Mouse (Mus musculus) neural tube, embryonic 13.5 days (tissue): Measurements from ENCODE around the gene Szrd1. TPM values are rescaled to one million over a fixed set of nuclear protein-coding genes. Genes with fewer than 3 reads are reported as not detected.

Experiments
- ATAC-seq: fragments of 200-750 bp; cut with Nextera tagmentation; 2 replicates; pipeline ENCODE4 v1.8.0; 2017; ENCODE audit warnings: low read depth, mild to moderate bottlenecking, moderate TSS enrichment, moderate library complexity
- H3K27ac ChIP-seq: fragments of 300-500 bp; sonication (generic); replicated peaks from 2 replicates; pipeline ENCODE4 v1.5.1; 2015; ENCODE audit warnings: moderate library complexity, mild to moderate bottlenecking, inconsistent platforms
- H3K27me3 ChIP-seq: fragments of 300-500 bp; sonication (generic); 2 replicates; pipeline ENCODE4 v1.6.1; 2015; ENCODE audit warnings: mild to moderate bottlenecking, inconsistent platforms
- H3K36me3 ChIP-seq: fragments of 300-500 bp; sonication (generic); 2 replicates; pipeline ENCODE4 v1.6.1; 2015; ENCODE audit warnings: mild to moderate bottlenecking, inconsistent platforms
- H3K4me1 ChIP-seq: fragments of 300-500 bp; sonication (generic); replicated peaks from 2 replicates; pipeline ENCODE4 v1.6.1; 2015; ENCODE audit warnings: inconsistent platforms
- H3K4me2 ChIP-seq: fragments of 300-500 bp; sonication (generic); 2 replicates; pipeline ENCODE4 v1.6.1; 2015; ENCODE audit warnings: inconsistent platforms, mild to moderate bottlenecking, moderate library complexity
- H3K4me3 ChIP-seq: fragments of 300-500 bp; sonication (generic); 2 replicates; pipeline ENCODE4 v1.5.1; 2015; ENCODE audit warnings: mild to moderate bottlenecking, inconsistent platforms
- H3K9ac ChIP-seq: fragments of 300-500 bp; sonication (generic); 2 replicates; pipeline ENCODE4 v1.6.1; 2015; ENCODE audit warnings: moderate library complexity, mild to moderate bottlenecking, inconsistent platforms
- H3K9me3 ChIP-seq: fragments of 300-500 bp; sonication (generic); 2 replicates; pipeline ENCODE4 v1.6.1; 2016; ENCODE audit warnings: inconsistent platforms
- WGBS: fragments of 180-500 bp; shearing (Covaris S2); methylation state at CpG from one replicate; pipeline ENCODE4 v1.1.7; 2015; 5-methylcytosine and 5-hydroxymethylcytosine counted together
- polyA plus RNA-seq: library from polyadenylated mRNA; unstranded; fragments of >200 nt; fragmentation: Nextera tagmentation; extraction: Ambion mirVana; gene quantifications from 2 replicates; pipeline ENCODE4 v1.2.1, GENCODE M21; 2015

The Szrd1 gene
- polyA plus RNA-seq, 1 experiment from 2014 or later, result 27.2 TPM

DNA sequence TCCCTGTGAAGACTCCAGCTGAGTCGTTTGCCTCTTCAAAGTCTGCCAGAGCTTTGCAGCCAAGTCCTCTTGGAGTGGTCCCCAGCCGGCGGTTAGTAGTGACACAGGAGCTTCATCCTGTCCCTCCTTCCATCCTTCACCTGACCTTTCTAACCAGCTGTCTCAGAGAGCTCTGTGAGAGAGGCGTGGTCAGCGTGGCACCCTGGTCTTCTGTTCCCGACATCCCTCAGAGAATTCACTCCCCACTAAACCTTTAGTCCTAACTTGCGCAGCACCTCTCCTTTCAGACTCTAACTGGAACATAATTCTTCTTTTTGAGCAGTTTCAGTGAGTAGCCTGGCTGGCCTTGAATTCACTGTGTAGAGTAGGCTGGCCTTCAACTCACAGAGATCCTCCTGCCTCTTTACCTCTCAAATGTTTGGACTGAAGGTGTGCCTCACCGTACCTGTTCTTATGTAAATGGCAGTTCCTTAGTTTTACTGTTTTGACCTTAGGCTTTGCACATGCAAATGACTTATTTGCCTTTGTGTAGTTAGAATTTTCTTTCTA is 26.2 kb upstream of the Szrd1 start:
- no peak overlapping the region for H3K4me3 ChIP-seq
- no peak overlapping the region for H3K4me2 ChIP-seq
- no peaks in the 10 kb centered on the region for H3K9me3 ChIP-seq
- H3K27me3 ChIP-seq, result no peaks in the 10 kb centered on the region
- ATAC-seq, result no peak
- peaks cover 24% of the 10 kb centered on the region for H3K36me3 ChIP-seq
- H3K9ac ChIP-seq, result no peak overlapping the region
- H3K27ac ChIP-seq, result no peak overlapping the region
- no peaks in the 10 kb centered on the region for H3K4me1 ChIP-seq
- 78% methylated on average over 8 of the region's 8 CpGs for WGBS

DNA sequence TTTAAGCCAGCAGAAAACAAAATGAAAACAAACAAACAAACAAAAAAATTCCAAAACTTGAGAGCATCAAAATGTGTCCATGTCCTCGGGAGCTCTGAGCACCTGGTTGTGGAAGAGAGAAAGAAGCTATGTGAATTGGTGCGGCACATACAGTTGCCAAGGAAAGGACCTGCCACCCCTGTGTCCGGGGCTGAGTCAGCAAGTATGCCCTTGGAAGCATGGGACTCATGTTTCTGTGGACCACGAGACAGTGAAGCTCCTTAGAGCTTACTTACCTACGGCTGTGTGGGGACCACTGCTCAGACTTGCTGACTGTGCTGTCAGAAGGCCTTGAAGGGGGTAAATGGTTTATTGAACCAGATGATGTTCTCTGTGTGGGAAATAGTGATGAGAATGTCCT is 24.2 kb upstream of the Szrd1 start:
- WGBS, result 91% methylated on average over 5 of the region's 5 CpGs

DNA sequence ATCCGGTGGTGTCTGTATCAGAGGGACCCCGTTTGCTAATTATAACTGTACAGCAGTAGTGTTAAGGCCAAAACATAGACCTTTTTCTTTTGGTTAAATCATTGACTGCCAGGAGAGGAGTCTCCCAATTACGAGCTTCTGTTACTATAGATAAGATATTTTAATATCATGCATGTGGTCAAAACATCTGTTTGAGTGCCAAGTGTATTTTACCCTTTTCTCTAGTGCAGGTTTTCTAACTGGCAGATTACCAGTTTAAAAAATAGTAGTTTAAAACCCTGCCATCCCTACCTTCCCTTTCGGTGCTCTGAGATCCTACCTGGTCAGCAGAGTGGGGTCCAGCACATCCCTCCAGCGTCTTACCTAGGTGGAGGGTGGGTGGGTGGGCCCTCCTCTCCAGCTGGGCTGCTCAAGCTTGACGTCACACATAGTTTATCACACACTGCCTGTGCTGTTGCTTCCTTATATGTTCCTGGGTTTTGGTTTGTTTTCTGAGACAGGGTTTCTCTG is 22.2 kb upstream of the Szrd1 start:
- no peaks in the 10 kb centered on the region for H3K27me3 ChIP-seq
- no peak overlapping the region for H3K27ac ChIP-seq
- no peaks in the 10 kb centered on the region for H3K9me3 ChIP-seq
- ATAC-seq, result no peak
- H3K4me2 ChIP-seq, result no peak overlapping the region
- 96% methylated on average over 6 of the region's 6 CpGs for WGBS
- no peak overlapping the region for H3K4me3 ChIP-seq
- no peak overlapping the region for H3K9ac ChIP-seq
- no peaks in the 10 kb centered on the region for H3K36me3 ChIP-seq
- H3K4me1 ChIP-seq, result peaks cover 31% of the 10 kb centered on the region

More for the DNA sequence above, 24.2 kb upstream of the Szrd1 start:
- Histone ChIP-seq H3K27ac (no peak overlapping the region), H3K4me1 (peaks cover 11% of the 10 kb centered on the region), H3K9ac (no peak overlapping the region), H3K36me3 (peaks cover 6% of the 10 kb centered on the region), H3K27me3 (no peaks in the 10 kb centered on the region), H3K4me3 (no peak overlapping the region), H3K4me2 (no peak overlapping the region), H3K9me3 (no peaks in the 10 kb centered on the region)
- no peak for ATAC-seq

DNA sequence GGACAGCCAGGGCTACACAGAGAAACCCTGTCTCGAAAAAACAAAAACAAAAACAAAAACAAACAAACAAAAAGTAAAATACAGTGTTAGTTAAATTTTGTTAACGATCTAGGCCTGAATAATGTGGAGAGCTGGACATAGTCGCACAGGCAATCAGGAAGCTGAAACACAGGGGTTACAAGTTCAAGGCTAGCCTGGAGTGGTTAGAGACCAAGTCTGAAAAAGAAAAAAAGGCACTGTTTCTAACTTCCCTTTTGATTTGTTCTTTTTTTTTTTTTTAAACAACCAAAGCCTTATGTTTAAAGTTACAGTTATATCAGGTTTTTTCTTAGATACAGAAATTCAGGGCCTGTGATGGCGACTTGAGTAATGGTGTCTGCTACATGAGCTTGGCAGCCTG is 20.6 kb upstream of the Szrd1 start:
- no peak overlapping the region for H3K4me3 ChIP-seq
- no peaks in the 10 kb centered on the region for H3K36me3 ChIP-seq
- ATAC-seq, result no peak
- H3K4me1 ChIP-seq, result peaks cover 35% of the 10 kb centered on the region
- no peak overlapping the region for H3K9ac ChIP-seq
- H3K27ac ChIP-seq, result no peak overlapping the region
- H3K4me2 ChIP-seq, result no peak overlapping the region
- H3K9me3 ChIP-seq, result no peaks in the 10 kb centered on the region
- H3K27me3 ChIP-seq, result no peaks in the 10 kb centered on the region
- 93% methylated on average over 4 of the region's 4 CpGs for WGBS

DNA sequence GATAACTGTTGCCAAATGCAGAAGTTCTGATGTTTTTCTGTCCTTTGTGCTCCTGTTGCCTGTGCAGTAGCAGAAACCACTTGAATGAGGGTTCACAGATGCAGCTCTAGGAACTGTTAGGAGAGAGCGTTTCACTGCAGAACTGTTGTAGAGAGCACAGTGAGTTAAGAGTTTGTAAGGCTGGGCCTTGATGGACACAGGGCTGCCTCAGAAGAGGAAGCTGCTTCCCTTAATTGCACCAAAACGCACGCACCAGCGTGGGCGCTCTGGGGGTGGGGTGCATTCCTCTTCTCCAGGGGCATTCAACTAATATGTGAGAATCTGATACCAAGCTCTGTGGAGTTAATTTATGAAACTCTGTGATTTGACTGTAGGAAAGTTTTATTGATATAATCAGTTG is 20.1 kb upstream of the Szrd1 start:
- Histone ChIP-seq H3K27ac (no peak overlapping the region), H3K4me1 (peaks cover 35% of the 10 kb centered on the region), H3K27me3 (no peaks in the 10 kb centered on the region), H3K9me3 (no peaks in the 10 kb centered on the region), H3K9ac (no peak overlapping the region), H3K4me2 (no peak overlapping the region), H3K4me3 (no peak overlapping the region), H3K36me3 (no peaks in the 10 kb centered on the region)
- ATAC-seq, result no peak
- WGBS, result 70% methylated on average over 5 of the region's 5 CpGs

DNA sequence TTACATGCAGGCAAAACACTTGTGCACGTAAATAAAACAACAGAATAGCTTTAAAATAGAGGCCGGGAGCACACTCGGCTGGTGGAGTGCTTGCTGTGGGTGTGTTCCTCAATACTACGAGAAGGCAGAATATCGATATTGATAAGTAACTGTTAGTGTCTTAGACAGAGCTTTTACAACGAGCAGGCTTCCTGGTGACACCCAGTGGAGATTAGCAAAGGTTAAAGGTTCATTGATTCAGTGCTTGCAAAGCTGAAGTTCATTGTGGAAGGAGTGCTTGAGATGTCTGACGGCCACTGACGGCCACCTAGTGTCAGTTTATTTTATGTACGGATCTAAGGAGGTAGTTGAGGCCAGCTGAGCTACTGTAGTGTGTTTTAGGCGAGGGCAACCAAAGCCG is 19.5 kb upstream of the Szrd1 start:
- WGBS, result 55% methylated on average over 11 of the region's 11 CpGs
- no peak for ATAC-seq

DNA sequence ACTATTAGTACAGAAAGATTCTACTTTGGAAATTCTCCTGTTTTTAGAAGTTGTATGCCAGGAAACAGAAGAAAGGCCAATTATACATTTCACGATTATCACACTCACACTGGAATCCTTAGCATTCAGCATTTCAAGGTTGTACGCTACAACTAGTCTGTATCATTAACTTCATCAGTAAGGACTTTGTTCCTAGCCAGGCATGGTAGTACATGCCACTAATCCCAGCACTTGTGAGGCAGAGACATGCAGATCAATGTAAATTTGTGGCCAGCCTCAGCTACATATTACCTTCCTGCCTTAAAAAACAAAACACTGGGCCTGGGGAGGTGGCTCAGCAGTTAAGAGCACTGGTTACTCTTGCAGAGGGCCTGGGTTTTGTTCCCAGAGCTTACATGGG is 19.0 kb upstream of the Szrd1 start:
- no peaks in the 10 kb centered on the region for H3K9me3 ChIP-seq
- H3K4me1 ChIP-seq, result peaks cover 35% of the 10 kb centered on the region
- no peak for ATAC-seq
- H3K4me3 ChIP-seq, result no peak overlapping the region
- WGBS, result 87% methylated on average over 2 of the region's 2 CpGs
- peak overlapping the region; percentile 11; the same call in 1 of the 2 replicates for H3K27ac ChIP-seq
- no peak overlapping the region for H3K4me2 ChIP-seq
- H3K27me3 ChIP-seq, result no peaks in the 10 kb centered on the region
- no peaks in the 10 kb centered on the region for H3K36me3 ChIP-seq
- H3K9ac ChIP-seq, result 0 out of 2 replicates have a peak overlapping the region, but pooled peaks have one; percentile 34

More for the DNA sequence above, 19.5 kb upstream of the Szrd1 start:
- H3K9ac ChIP-seq, result 0 out of 2 replicates have a peak overlapping the region, but pooled peaks have one; percentile 34
- no peaks in the 10 kb centered on the region for H3K27me3 ChIP-seq
- H3K9me3 ChIP-seq, result no peaks in the 10 kb centered on the region
- peak overlapping the region; percentile 18; the same call in 1 of the 2 replicates for H3K27ac ChIP-seq
- no peak overlapping the region for H3K4me2 ChIP-seq
- H3K4me3 ChIP-seq, result no peak overlapping the region
- H3K36me3 ChIP-seq, result no peaks in the 10 kb centered on the region
- H3K4me1 ChIP-seq, result peaks cover 35% of the 10 kb centered on the region

DNA sequence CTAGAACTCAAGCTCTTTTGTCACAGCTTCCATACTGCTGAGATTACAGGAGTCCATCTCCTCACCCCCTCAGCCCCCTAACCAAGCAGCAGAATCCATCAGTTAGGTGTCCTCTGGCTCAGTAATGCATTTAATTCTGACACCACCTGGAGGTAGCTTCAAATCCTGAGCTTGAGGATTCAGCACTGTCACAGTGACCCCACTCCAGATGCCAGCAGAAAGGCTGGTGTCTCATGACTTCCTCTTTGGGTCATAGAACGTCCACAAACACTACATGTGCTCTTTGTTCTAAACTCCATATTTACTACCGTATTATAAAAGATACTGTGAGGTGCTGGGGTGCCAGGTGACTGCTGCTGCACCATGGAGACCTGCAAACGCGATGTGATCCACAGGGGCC is 17.9 kb upstream of the Szrd1 start:
- no peak for ATAC-seq
- 74% methylated on average over 4 of the region's 4 CpGs for WGBS

DNA sequence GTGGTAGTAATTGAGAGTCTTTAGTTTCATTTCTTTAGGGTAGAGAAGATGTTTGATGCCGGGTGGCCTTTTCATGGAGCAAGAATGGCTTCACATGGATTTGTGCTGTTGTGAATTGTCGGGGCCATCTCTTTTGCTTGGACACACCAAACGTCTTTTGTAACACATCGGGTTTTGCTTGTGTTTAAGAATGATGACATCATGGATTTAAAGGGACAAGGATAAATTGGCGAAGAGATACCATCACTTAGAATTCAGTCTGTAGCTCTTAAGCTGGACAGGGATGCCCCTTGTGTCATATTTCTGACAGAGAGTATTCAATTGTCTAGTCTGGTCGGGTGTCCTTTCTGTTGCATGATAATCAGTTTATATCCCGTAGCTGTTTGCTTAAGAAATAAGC is 9.5 kb upstream of the Szrd1 start:
- Histone ChIP-seq H3K27me3 (no peaks in the 10 kb centered on the region), H3K27ac (no peak overlapping the region), H3K9ac (peak overlapping the region; percentile 98), H3K36me3 (no peaks in the 10 kb centered on the region), H3K9me3 (no peaks in the 10 kb centered on the region), H3K4me1 (peaks cover 45% of the 10 kb centered on the region), H3K4me3 (peak overlapping the region; percentile 99), H3K4me2 (peak overlapping the region; percentile 74)
- 28% methylated on average over 7 of the region's 7 CpGs for WGBS
- no peak for ATAC-seq

More for the DNA sequence above, 17.9 kb upstream of the Szrd1 start:
- Histone ChIP-seq H3K4me1 (peaks cover 39% of the 10 kb centered on the region), H3K27me3 (no peaks in the 10 kb centered on the region), H3K9me3 (no peaks in the 10 kb centered on the region), H3K36me3 (no peaks in the 10 kb centered on the region), H3K4me3 (no peak overlapping the region), H3K27ac (no peak overlapping the region), H3K4me2 (no peak overlapping the region), H3K9ac (no peak overlapping the region)

DNA sequence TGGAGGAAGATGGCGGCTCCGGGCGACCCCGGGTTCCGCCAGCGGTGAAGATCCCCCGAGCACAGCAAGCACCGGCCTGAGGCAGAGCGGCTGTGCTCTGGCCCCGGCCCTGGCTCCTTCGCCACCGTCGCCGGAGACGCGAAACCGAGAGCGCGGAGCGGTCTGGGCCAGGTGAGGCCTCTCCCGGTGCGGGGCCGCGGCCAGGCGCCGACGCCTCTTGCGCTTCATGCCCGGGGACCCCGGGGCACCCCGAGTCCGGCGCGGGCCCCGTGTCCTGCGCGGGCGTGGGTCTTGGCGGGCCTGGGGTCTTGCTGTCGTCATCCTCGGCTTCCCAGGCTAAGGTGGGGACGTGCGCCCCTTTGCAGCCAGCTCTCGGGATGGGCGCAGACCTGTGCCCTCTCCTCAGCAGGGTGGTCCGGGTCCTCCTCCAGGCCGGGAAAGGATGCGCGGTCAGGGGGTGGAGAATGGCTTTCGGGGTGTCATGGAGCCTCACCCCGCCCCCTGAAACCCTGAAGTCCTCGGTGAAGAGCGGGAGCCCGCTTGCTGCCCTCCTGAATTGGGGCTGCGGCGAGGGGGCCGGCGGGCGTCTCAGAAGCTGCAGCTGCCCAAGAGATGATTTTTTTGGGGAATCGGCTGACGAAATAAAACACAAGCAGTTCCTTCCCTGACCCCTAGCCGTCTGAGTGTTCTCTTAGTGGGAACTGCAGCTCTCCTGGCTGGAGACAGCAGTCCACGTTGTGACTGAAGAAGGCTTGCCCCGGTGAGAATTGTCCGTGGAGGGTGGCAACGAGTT is 8.6 kb upstream of the Szrd1 start:
- H3K4me3 ChIP-seq, result peak overlapping the region; percentile 99
- peak; percentile 85 for ATAC-seq
- H3K36me3 ChIP-seq, result no peaks in the 10 kb centered on the region
- H3K4me1 ChIP-seq, result peaks cover 45% of the 10 kb centered on the region
- WGBS, result under 1% methylated on average over 66 of the region's 66 CpGs
- peak overlapping the region; percentile 74 for H3K4me2 ChIP-seq
- no peaks in the 10 kb centered on the region for H3K9me3 ChIP-seq
- H3K27me3 ChIP-seq, result no peaks in the 10 kb centered on the region
- H3K27ac ChIP-seq, result peak overlapping the region; percentile 93
- peak overlapping the region; percentile 98 for H3K9ac ChIP-seq

DNA sequence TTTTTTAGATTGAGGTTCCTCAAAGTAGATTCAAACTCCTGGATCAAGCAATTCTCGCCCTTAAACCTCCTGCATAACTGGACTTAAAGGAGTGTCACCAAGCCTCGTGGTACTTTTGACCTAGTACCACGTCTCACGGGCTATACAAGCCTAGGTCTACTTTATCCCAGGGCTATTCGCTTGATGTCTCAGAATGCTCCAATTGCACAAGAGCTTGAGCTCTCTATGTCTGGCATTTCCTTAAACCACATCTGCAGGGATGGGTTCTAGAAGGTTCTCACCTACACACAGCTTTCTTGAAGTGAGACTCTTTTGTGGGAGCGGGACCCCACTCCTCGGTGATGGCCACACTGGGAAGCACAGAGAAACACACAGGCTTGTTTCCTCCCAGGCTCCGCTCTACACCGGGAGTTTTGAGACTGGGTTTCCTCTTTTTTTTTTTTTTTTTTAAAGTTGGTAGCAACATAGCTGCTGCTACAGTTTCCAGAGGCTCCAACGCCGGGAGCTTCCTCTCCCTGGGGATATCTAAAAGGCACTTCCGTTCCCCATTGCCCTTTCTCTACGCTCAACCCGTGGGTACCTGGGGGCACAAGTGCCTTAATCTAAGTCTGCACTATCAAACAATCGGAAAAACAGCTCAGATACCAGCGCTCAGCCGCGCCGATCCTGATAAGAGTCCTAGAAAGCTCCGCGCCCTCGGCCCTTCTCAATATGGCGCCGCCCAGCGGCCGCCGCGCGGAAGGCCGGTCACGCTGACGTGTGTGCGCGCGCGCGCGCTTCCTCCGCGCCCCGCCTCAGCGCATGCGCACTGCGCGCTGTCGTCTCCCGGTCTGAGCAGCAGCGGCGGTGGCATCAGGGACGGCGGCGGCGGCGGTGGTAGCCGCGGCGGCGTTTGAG is 7.8 kb upstream of the Szrd1 start, which contains the start of gene Fbxo42:
TSS of gene Fbxo42 (plus strand) at position 802 of the 897 bp plus-strand sequence.
- Histone ChIP-seq H3K4me2 (peak within 1 kb of the TSS; percentile 74), H3K9ac (peak within 1 kb of the TSS; percentile 98), H3K4me3 (peak within 1 kb of the TSS; percentile 99), H3K4me1 (peaks cover 42% of the 10 kb centered on the region), H3K27me3 (no peaks in the 10 kb centered on the region), H3K9me3 (no peaks in the 10 kb centered on the region), H3K27ac (peak within 1 kb of the TSS; percentile 93), H3K36me3 (no peaks in the 10 kb centered on the region)
- ATAC-seq, result peak; percentile 85
- WGBS, result 9% methylated on average over 58 of the region's 58 CpGs
